Mouse (Mus musculus) myocyte (in vitro differentiated cells): Measurements from ENCODE around the gene Gm20388. TPM values are rescaled to one million over a fixed set of nuclear protein-coding genes. Genes with fewer than 3 reads are reported as not detected.

Experiments used
- H3K27me3 ChIP-seq: one replicate; pipeline ENCODE4 v1.6.1; 2011; ENCODE audit not compliant: control insufficient read depth, insufficient read depth, insufficient read length
- H3K36me3 ChIP-seq: one replicate; pipeline ENCODE4 v1.6.1; 2011; ENCODE audit not compliant: control insufficient read depth, insufficient read depth
- H3K4me2 ChIP-seq: one replicate; pipeline ENCODE4 v1.6.1; 2011; ENCODE audit warnings: low read depth, control low read depth
- H3K4me3 ChIP-seq: one replicate; pipeline ENCODE4 v1.5.1; 2011; ENCODE audit warnings: mild to moderate bottlenecking, control low read depth, moderate library complexity
- H3K79me2 ChIP-seq: one replicate; pipeline ENCODE4 v1.6.1; 2011; ENCODE audit not compliant: control insufficient read depth, insufficient read depth
- H3ac ChIP-seq: one replicate; pipeline ENCODE4 v1.6.1; 2011; ENCODE audit not compliant: control insufficient read depth, insufficient read length
- CEBPB ChIP-seq: IDR thresholded peaks from 2 replicates; pipeline ENCODE4 v1.6.1; 2011; ENCODE audit warnings: mild to moderate bottlenecking, moderate library complexity; ENCODE audit not compliant: poor library complexity, insufficient read depth, severe bottlenecking
- E2F4 ChIP-seq: IDR thresholded peaks from one replicate; pipeline ENCODE4 v1.6.1; 2011; ENCODE audit warnings: mild to moderate bottlenecking, control low read depth, moderate library complexity; ENCODE audit not compliant: insufficient read depth
- MAX ChIP-seq: IDR thresholded peaks from one replicate; pipeline ENCODE4 v1.6.1; 2011; ENCODE audit warnings: low read depth, mild to moderate bottlenecking, control low read depth
- MYOD1 ChIP-seq, 3 experiments: IDR thresholded peaks; one replicate each; pipeline ENCODE4 v1.6.1; 2011; ENCODE audit warnings: control low read depth in 2 of 3, low read depth in 2 of 3, mild to moderate bottlenecking in 2 of 3, moderate library complexity in 1 of 3; ENCODE audit not compliant: insufficient read length in 2 of 3, control insufficient read depth in 1 of 3
- MYOG ChIP-seq, 3 experiments: IDR thresholded peaks; one replicate each; pipeline ENCODE4 v1.6.1; 2011; ENCODE audit warnings: control low read depth in 2 of 3, low read depth in 2 of 3, mild to moderate bottlenecking in 2 of 3; ENCODE audit not compliant: insufficient read length in 2 of 3, control insufficient read depth in 1 of 3, insufficient read depth in 1 of 3
- POLR2A ChIP-seq: IDR thresholded peaks from one replicate; pipeline ENCODE4 v1.6.1; 2011; ENCODE audit warnings: low read depth, mild to moderate bottlenecking, control low read depth, moderate library complexity; ENCODE audit not compliant: insufficient read length
- POLR2AphosphoS2 ChIP-seq: IDR thresholded peaks from one replicate; pipeline ENCODE4 v1.6.1; 2011; ENCODE audit warnings: low read depth, control low read depth; ENCODE audit not compliant: insufficient read length
- REST ChIP-seq: IDR thresholded peaks from one replicate; pipeline ENCODE4 v1.6.1; 2011; ENCODE audit warnings: mild to moderate bottlenecking, control low read depth, moderate library complexity; ENCODE audit not compliant: insufficient read depth, insufficient read length
- SRF ChIP-seq: IDR thresholded peaks from one replicate; pipeline ENCODE4 v1.6.1; 2011; ENCODE audit warnings: low read depth; ENCODE audit not compliant: control insufficient read depth, insufficient read length
- TCF12 ChIP-seq: IDR thresholded peaks from one replicate; pipeline ENCODE4 v1.6.1; 2011; ENCODE audit warnings: mild to moderate bottlenecking, control low read depth; ENCODE audit not compliant: poor library complexity, insufficient read depth, severe bottlenecking
- TCF3 ChIP-seq: IDR thresholded peaks from one replicate; pipeline ENCODE4 v1.6.1; 2011; ENCODE audit warnings: low read depth, control low read depth; ENCODE audit not compliant: insufficient read length
- USF1 ChIP-seq: IDR thresholded peaks from one replicate; pipeline ENCODE4 v1.6.1; 2011; ENCODE audit warnings: low read depth, mild to moderate bottlenecking, control low read depth, moderate library complexity
- polyA plus RNA-seq: library from polyadenylated mRNA; unstranded; fragments of >200 nt; fragmentation: generic; extraction: Trizol; gene quantifications from one replicate; pipeline ENCODE4 v1.2.1, GENCODE M21; 2012; ENCODE audit warnings: missing spikeins

The Gm20388 gene
- polyA plus RNA-seq, 1 experiment = 15.3 TPM

DNA sequence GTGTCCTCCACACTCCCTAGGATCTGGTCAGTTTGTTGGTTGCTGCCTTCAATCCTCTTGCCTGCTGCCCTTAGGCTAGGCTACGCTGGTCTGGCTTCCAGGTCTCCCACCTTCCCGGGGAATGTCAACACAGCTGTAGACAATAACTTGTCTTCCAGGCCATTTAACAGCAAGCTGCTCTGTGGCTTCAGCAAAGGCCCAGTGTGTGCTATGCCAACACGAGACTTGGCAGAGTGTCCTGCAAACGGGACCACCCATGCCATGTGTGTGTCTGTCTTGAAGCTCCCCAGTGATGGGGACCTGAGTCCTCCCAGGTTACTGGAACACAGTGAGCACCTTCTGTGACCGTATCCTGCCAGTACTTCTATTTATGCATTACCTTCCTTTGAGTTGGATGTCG, 1493.2 kb downstream of the Gm20388 start:
- no peaks in the 10 kb centered on the region for H3K36me3 ChIP-seq
- H3K79me2 ChIP-seq = no peaks in the 10 kb centered on the region
- H3K4me2 ChIP-seq = no peak overlapping the region
- H3ac ChIP-seq = no peak overlapping the region
- no peak for TF ChIP-seq TCF12
- TF ChIP-seq TCF3 = no peak
- no peak for TF ChIP-seq REST
- no peak for TF ChIP-seq USF1
- no peak for TF ChIP-seq SRF
- no peak for TF ChIP-seq E2F4
- TF ChIP-seq POLR2A = no peak
- no peak for TF ChIP-seq MYOG (IDR thresholded peaks at IDR 0.05; ENCODE audit: control insufficient read depth in 1 of 3, insufficient read depth in 1 of 3, insufficient read length in 2 of 3, low read depth in 2 of 3)
- no peak for TF ChIP-seq POLR2AphosphoS2
- TF ChIP-seq MAX = no peak
- TF ChIP-seq CEBPB = no peak
- no peak for TF ChIP-seq MYOD1 (IDR thresholded peaks at IDR 0.05; ENCODE audit: control insufficient read depth in 1 of 3, insufficient read length in 2 of 3, low read depth in 2 of 3)
- H3K4me3 ChIP-seq = no peak overlapping the region
- H3K27me3 ChIP-seq = peaks cover 15% of the 10 kb centered on the region

DNA sequence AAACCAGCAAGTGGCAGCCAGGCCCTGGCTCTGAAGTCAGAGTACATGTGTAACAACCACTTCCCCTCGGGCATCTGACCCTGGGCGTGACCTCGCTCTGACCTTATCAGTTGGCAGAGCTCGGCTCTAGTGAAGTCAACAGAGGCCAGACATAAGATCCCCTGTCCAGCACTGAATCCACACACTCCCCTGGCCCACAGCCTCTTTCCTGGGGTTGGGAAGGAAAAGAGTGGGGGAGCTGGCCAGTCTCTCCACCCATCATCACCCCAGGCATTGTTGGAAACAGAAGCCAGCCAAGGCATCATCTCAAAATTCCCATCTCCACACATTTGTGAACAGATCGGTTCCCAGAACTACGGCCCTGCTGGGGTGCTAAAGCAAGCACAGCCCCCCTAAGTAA, 1507.4 kb downstream of the Gm20388 start:
- no peak for TF ChIP-seq REST
- TF ChIP-seq MYOD1 (IDR thresholded peaks at IDR 0.05; ENCODE audit: control insufficient read depth in 1 of 3, insufficient read length in 2 of 3, low read depth in 2 of 3) = no peak
- TF ChIP-seq POLR2A = no peak
- no peak for TF ChIP-seq E2F4
- TF ChIP-seq USF1 = no peak
- no peak for TF ChIP-seq POLR2AphosphoS2
- no peak for TF ChIP-seq CEBPB
- TF ChIP-seq TCF3 = no peak
- no peak for TF ChIP-seq MYOG (IDR thresholded peaks at IDR 0.05; ENCODE audit: control insufficient read depth in 1 of 3, insufficient read depth in 1 of 3, insufficient read length in 2 of 3, low read depth in 2 of 3)
- TF ChIP-seq SRF = no peak
- no peak for TF ChIP-seq MAX
- no peak overlapping the region for H3K4me3 ChIP-seq
- no peak overlapping the region for H3K4me2 ChIP-seq
- peaks cover 8% of the 10 kb centered on the region for H3K27me3 ChIP-seq
- no peak overlapping the region for H3ac ChIP-seq
- H3K79me2 ChIP-seq = no peaks in the 10 kb centered on the region
- no peaks in the 10 kb centered on the region for H3K36me3 ChIP-seq

DNA sequence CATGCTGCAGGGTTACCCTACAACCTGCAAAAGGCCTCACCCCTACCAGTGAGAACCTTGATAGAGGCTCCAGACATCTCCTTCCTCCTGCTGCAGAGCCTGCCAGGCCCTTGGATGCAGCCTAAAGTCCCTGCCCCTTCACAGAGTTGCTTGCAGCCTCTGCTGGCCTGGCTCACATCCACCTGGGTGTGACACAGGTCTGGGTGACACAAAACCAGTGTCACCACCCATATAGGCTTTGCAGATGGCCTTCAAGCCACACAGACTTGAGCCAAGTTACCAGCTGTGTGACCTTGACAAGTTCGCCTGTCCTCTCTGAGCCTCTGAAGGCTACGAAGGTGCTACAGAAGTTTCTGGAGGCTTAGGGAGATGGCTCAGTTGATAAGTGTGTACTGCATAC, 1508.9 kb downstream of the Gm20388 start:
- no peak overlapping the region for H3ac ChIP-seq
- no peak overlapping the region for H3K4me3 ChIP-seq
- no peaks in the 10 kb centered on the region for H3K36me3 ChIP-seq
- H3K27me3 ChIP-seq = peaks cover 8% of the 10 kb centered on the region
- TF ChIP-seq USF1 = no peak
- no peak for TF ChIP-seq MYOD1 (IDR thresholded peaks at IDR 0.05; ENCODE audit: control insufficient read depth in 1 of 3, insufficient read length in 2 of 3, low read depth in 2 of 3)
- no peak for TF ChIP-seq CEBPB
- TF ChIP-seq MYOG (IDR thresholded peaks at IDR 0.05; ENCODE audit: control insufficient read depth in 1 of 3, insufficient read depth in 1 of 3, insufficient read length in 2 of 3, low read depth in 2 of 3) = no peak
- TF ChIP-seq POLR2AphosphoS2 = no peak
- TF ChIP-seq POLR2A = no peak
- TF ChIP-seq TCF3 = no peak
- TF ChIP-seq SRF = no peak
- no peaks in the 10 kb centered on the region for H3K79me2 ChIP-seq
- no peak overlapping the region for H3K4me2 ChIP-seq

DNA sequence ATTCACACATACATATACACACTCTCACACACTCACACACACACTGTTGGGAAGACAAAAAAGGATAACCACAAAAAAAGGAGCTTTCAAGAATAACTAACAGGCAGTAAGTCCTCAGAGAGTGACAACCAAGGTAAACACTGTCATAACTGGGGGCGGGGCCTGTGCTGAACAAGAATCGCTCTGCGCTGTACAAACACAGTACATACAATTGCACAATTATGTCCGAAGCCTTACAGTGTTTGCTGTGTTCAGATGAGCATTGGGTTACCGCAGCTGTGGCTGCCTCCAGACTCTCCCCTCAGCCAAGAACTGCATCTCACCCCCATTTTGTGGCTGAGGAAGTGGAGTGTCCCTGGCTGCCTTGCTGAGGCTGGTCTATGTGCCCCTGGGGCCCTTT, 1510.4 kb downstream of the Gm20388 start:
- Histone ChIP-seq H3K4me2 (no peak overlapping the region), H3K27me3 (peaks cover 11% of the 10 kb centered on the region), H3K79me2 (no peaks in the 10 kb centered on the region), H3K4me3 (no peak overlapping the region), H3K36me3 (no peaks in the 10 kb centered on the region), H3ac (no peak overlapping the region)
- TF ChIP-seq TCF3 (no peak), CEBPB (no peak)

DNA sequence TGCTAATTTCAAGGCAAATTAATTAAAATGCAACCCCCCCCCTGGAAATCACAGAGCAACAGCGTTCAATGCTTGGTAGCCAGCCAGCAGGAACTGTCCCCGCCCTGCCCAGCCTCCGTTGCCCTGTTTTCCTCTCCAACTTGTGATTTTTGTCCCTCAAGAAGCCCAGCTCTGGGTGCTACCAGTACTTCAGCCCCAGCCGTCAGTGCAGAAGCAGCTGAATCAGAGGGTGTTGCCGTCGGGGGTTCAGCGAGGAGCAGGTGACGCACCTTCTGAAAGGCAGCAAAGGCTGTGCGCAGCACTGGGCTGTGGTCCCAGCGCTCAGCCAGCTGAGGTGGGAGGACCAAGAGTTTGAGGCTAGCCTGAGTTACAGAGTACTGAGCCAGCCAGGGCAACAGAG, 1513.4 kb downstream of the Gm20388 start:
- TF ChIP-seq MYOD1 (IDR thresholded peaks at IDR 0.05; ENCODE audit: control insufficient read depth in 1 of 3, insufficient read length in 2 of 3, low read depth in 2 of 3) (no peak), E2F4 (no peak), USF1 (no peak), POLR2A (no peak)
- Histone ChIP-seq H3K4me3 (no peak overlapping the region), H3K79me2 (no peaks in the 10 kb centered on the region), H3K4me2 (no peak overlapping the region), H3ac (no peak overlapping the region), H3K27me3 (peaks cover 6% of the 10 kb centered on the region), H3K36me3 (no peaks in the 10 kb centered on the region)
